Mouse (Mus musculus) liver, postnatal 0 days (tissue): Measurements from ENCODE around the gene Bysl. TPM values are rescaled to one million over a fixed set of nuclear protein-coding genes. Genes with fewer than 3 reads are reported as not detected.
"Not testable (repeated sequence)": the region's sequence is repeated elsewhere in the genome, so short reads cannot be mapped to it uniquely, and the experiment has no call there.

Experiments
- ATAC-seq: fragments of 200-750 bp; cut with Nextera tagmentation; 2 replicates; pipeline ENCODE4 v1.8.0; 2017; ENCODE audit warnings: mild to moderate bottlenecking, moderate library complexity
- DNase-seq: peaks from one replicate; pipeline ENCODE4 v3.0.0-alpha.2; 2016
- H3K27ac ChIP-seq: fragments of 300-500 bp; sonication (generic); 2 replicates; pipeline ENCODE4 v1.5.1; 2014; ENCODE audit warnings: antibody characterized with exemption, moderate library complexity, mild to moderate bottlenecking, low read depth
- H3K27me3 ChIP-seq: fragments of 300-500 bp; sonication (generic); 2 replicates; pipeline ENCODE4 v1.6.1; 2014; ENCODE audit warnings: low read length, control low read depth, mixed read lengths; ENCODE audit not compliant: insufficient read depth
- H3K36me3 ChIP-seq: fragments of 300-500 bp; sonication (generic); replicated peaks from 2 replicates; pipeline ENCODE4 v1.6.1; 2014; ENCODE audit warnings: mild to moderate bottlenecking, control low read depth, low read length, moderate library complexity, mixed read lengths; ENCODE audit not compliant: insufficient read depth
- H3K4me1 ChIP-seq: fragments of 300-500 bp; sonication (generic); 2 replicates; pipeline ENCODE4 v1.6.1; 2014; ENCODE audit warnings: antibody characterized with exemption, mild to moderate bottlenecking, control low read depth; ENCODE audit not compliant: insufficient read depth
- H3K4me2 ChIP-seq: fragments of 300-500 bp; sonication (generic); 2 replicates; pipeline ENCODE4 v1.6.1; 2014; ENCODE audit warnings: low read depth, mild to moderate bottlenecking, low read length, moderate library complexity, mixed read lengths
- H3K4me3 ChIP-seq: fragments of 300-500 bp; sonication (generic); 2 replicates; pipeline ENCODE4 v1.5.1; 2014; ENCODE audit warnings: low read depth, low read length
- H3K9ac ChIP-seq: fragments of 300-500 bp; sonication (generic); replicated peaks from 2 replicates; pipeline ENCODE4 v1.6.1; 2014; ENCODE audit warnings: mild to moderate bottlenecking, moderate library complexity
- H3K9me3 ChIP-seq: fragments of 300-500 bp; sonication (generic); 2 replicates; pipeline ENCODE4 v1.6.1; 2016; ENCODE audit warnings: mild to moderate bottlenecking, control low read depth, low read length, mixed read lengths
- CTCF ChIP-seq: sonication (generic); IDR thresholded peaks from 2 replicates; pipeline ENCODE4 v1.5.1; 2016; ENCODE audit warnings: antibody characterized with exemption, low read depth
- EP300 ChIP-seq: IDR thresholded peaks from 2 replicates; pipeline ENCODE4 v1.6.1; 2016; ENCODE audit warnings: antibody characterized with exemption, low read depth, mild to moderate bottlenecking
- WGBS: fragments of 180-500 bp; shearing (Covaris S2); extraction: QIAGEN DNeasy Blood & Tissue Kit; methylation state at CpG from one replicate; pipeline ENCODE4 v1.1.7; 2014; ENCODE audit not compliant: insufficient replicate concordance; 5-methylcytosine and 5-hydroxymethylcytosine counted together
- polyA plus RNA-seq: library from polyadenylated mRNA; unstranded; fragments of >200 nt; fragmentation: Nextera tagmentation; extraction: Ambion mirVana; gene quantifications from 2 replicates; pipeline ENCODE4 v1.2.1, GENCODE M21; 2015

The Bysl gene
- polyA plus RNA-seq: 8.9 and 10.6 TPM in 2 replicates

- H3K4me1 ChIP-seq: peaks cover 21% of the 10 kb centered on the region
- DNase-seq: peak; percentile 99
- ATAC-seq: peak; percentile 94
- H3K9me3 ChIP-seq: no peaks in the 10 kb centered on the region
- H3K9ac ChIP-seq: peak within 1 kb of the TSS; percentile 77
- peaks cover 28% of the 10 kb centered on the region for H3K36me3 ChIP-seq
- peak within 1 kb of the TSS; percentile 98 for H3K4me2 ChIP-seq
- under 1% methylated on average over 59 of the region's 59 CpGs for WGBS
- no peaks in the 10 kb centered on the region for H3K27me3 ChIP-seq
- TF ChIP-seq CTCF: peak; percentile 94
- TF ChIP-seq EP300: peak; percentile 52
- peak within 1 kb of the TSS; percentile 79 for H3K4me3 ChIP-seq
- peak within 1 kb of the TSS; percentile 88 for H3K27ac ChIP-seq
Measured at GRCm38 (mm10) chr17:47610849-47611660, at the start of gene Bysl, which contains the start of the genes Med20 and Gm20517. Bysl (minus strand) TSS chr17:47611492. Med20 (plus strand) TSS chr17:47611582. Gm20517 (plus strand) TSS chr17:47611589.

- Histone ChIP-seq H3K36me3 (no peaks in the 10 kb centered on the region), H3K4me2 (no peak overlapping the region), H3K27ac (no peak overlapping the region), H3K9me3 (no peaks in the 10 kb centered on the region), H3K4me1 (0 out of 2 replicates have a peak, but pooled peaks cover 3% of the 10 kb centered on the region), H3K9ac (no peak overlapping the region), H3K4me3 (no peak overlapping the region), H3K27me3 (no peaks in the 10 kb centered on the region)
- WGBS: 47% methylated on average over 3 of the region's 3 CpGs
- DNase-seq (no peak), ATAC-seq (no peak)
- TF ChIP-seq CTCF: no peak
- no peak for TF ChIP-seq EP300
Measured at GRCm38 (mm10) chr17:47658741-47659243, 47.5 kb upstream of the Bysl start.

- Histone ChIP-seq H3K4me1 (0 out of 2 replicates have a peak, but pooled peaks cover 3% of the 10 kb centered on the region), H3K9ac (no peak overlapping the region), H3K9me3 (no peaks in the 10 kb centered on the region), H3K27ac (no peak overlapping the region), H3K36me3 (no peaks in the 10 kb centered on the region), H3K4me3 (no peak overlapping the region), H3K4me2 (no peak overlapping the region), H3K27me3 (no peaks in the 10 kb centered on the region)
- no peak for DNase-seq
- WGBS: 83% methylated on average over 4 of the region's 4 CpGs
- TF ChIP-seq EP300 (no peak), CTCF (no peak)
- no peak for ATAC-seq
Measured at GRCm38 (mm10) chr17:47657901-47658300, 46.6 kb upstream of the Bysl start.

GRCm38 (mm10) chr17:47655697-47656096, 44.4 kb upstream of the Bysl start:
- Histone ChIP-seq H3K4me3 (no peak overlapping the region), H3K27ac (no peak overlapping the region), H3K9me3 (no peaks in the 10 kb centered on the region), H3K4me1 (0 out of 2 replicates have a peak, but pooled peaks cover 3% of the 10 kb centered on the region), H3K36me3 (no peaks in the 10 kb centered on the region), H3K4me2 (no peak overlapping the region), H3K9ac (no peak overlapping the region), H3K27me3 (no peaks in the 10 kb centered on the region)
- DNase-seq: peak; percentile 33
- 77% methylated on average over 5 of the region's 5 CpGs for WGBS
- no peak for TF ChIP-seq EP300
- TF ChIP-seq CTCF: no peak
- peak; percentile 64; the same call in 1 of the 2 replicates for ATAC-seq

- DNase-seq, H3K27ac ChIP-seq, H3K27me3 ChIP-seq, H3K36me3 ChIP-seq, H3K4me1 ChIP-seq, H3K4me3 ChIP-seq, ATAC-seq, H3K9me3 ChIP-seq, H3K4me2 ChIP-seq, H3K9ac ChIP-seq: not testable (repeated sequence)
- WGBS: 87% methylated on average over 8 of the region's 8 CpGs
Measured at GRCm38 (mm10) chr17:47654346-47654745, 43.1 kb upstream of the Bysl start.

- Histone ChIP-seq H3K27me3 (no peaks in the 10 kb centered on the region), H3K9me3 (no peaks in the 10 kb centered on the region), H3K9ac (no peak overlapping the region), H3K4me1 (no peaks in the 10 kb centered on the region), H3K4me3 (no peak overlapping the region), H3K27ac (no peak overlapping the region), H3K4me2 (no peak overlapping the region), H3K36me3 (no peaks in the 10 kb centered on the region)
- DNase-seq: no peak
- no peak for TF ChIP-seq CTCF
- ATAC-seq: no peak
- 85% methylated on average over 2 of the region's 2 CpGs for WGBS
Measured at GRCm38 (mm10) chr17:47651953-47652352, 40.7 kb upstream of the Bysl start.
